Mouse (Mus musculus): ENCODE measurements around the gene Rad9b. TPM values are rescaled to one million over a fixed set of nuclear protein-coding genes. Genes with fewer than 3 reads are reported as not detected.

Gene Rad9b
- polyA plus RNA-seq, 1 experiment from 2014 or later = 13.1 TPM

- peak; percentile 49 for DNase-seq (ENCODE audit: low spot score)
- no peaks in the 10 kb centered on the region for H3K9me3 ChIP-seq (replicated peaks; ENCODE audit: control insufficient read depth, low read length)
- no peaks in the 10 kb centered on the region for H3K27me3 ChIP-seq (replicated peaks; ENCODE audit: control insufficient read depth, insufficient read depth, low read length)
- H3K4me3 ChIP-seq (ENCODE audit: low read depth, low read length) = no peak overlapping the region
- H3K27ac ChIP-seq (ENCODE audit: low read depth, low read length) = no peak overlapping the region
- no peaks in the 10 kb centered on the region for H3K36me3 ChIP-seq (ENCODE audit: control insufficient read depth, insufficient read depth, low read length)
- WGBS = 4% methylated on average over 5 of the region's 5 CpGs
- no peak overlapping the region for H3K4me2 ChIP-seq (ENCODE audit: low read length)
- H3K9ac ChIP-seq (ENCODE audit: low read length) = no peak overlapping the region
- H3K4me1 ChIP-seq (ENCODE audit: control insufficient read depth, insufficient read depth, low read length) = no peaks in the 10 kb centered on the region
- no peak; the same call in 1 of the 2 replicates for ATAC-seq
Measured at GRCm38 (mm10) chr5:122274785-122275184, 79.2 kb downstream of the Rad9b start.

Other genes with a start within 250 kb of the Rad9b start
- not detected in 2 replicates for gene Ccdc63, start 213.4 kb downstream of the Rad9b start, polyA plus RNA-seq (2014; fragmentation: Nextera tagmentation; extraction: Ambion mirVana)
- 274 and 280 TPM in 2 replicates for gene Ppp1cc, start 196.0 kb downstream of the Rad9b start, polyA plus RNA-seq (2014; fragmentation: Nextera tagmentation; extraction: Ambion mirVana)
- 1.3 and 2.4 TPM in 2 replicates for gene Hvcn1, start 147.4 kb downstream of the Rad9b start, polyA plus RNA-seq (2014; fragmentation: Nextera tagmentation; extraction: Ambion mirVana)
- 3.5 and 3.6 TPM in 2 replicates for gene Tctn1, start 89.8 kb downstream of the Rad9b start, polyA plus RNA-seq (2014; fragmentation: Nextera tagmentation; extraction: Ambion mirVana)
- 5.2 and 5.9 TPM in 2 replicates for gene Pptc7, start 69.9 kb downstream of the Rad9b start, polyA plus RNA-seq (2014; fragmentation: Nextera tagmentation; extraction: Ambion mirVana)
- gene Vps29, start 136 bp upstream of the Rad9b start, polyA plus RNA-seq (2014; fragmentation: Nextera tagmentation; extraction: Ambion mirVana) = 288 and 315 TPM in 2 replicates
- 54.9 and 57.2 TPM in 2 replicates for gene Gpn3, start 17.6 kb upstream of the Rad9b start, polyA plus RNA-seq (2014; fragmentation: Nextera tagmentation; extraction: Ambion mirVana)
- gene Fam216a, start 18.1 kb upstream of the Rad9b start, polyA plus RNA-seq (2014; fragmentation: Nextera tagmentation; extraction: Ambion mirVana) = 146 and 157 TPM in 2 replicates
- gene Arpc3, start 37.6 kb upstream of the Rad9b start, polyA plus RNA-seq (2014; fragmentation: Nextera tagmentation; extraction: Ambion mirVana) = 95.5 and 119 TPM in 2 replicates
- 33.1 and 37.3 TPM in 2 replicates for gene Anapc7, start 67.5 kb upstream of the Rad9b start, polyA plus RNA-seq (2014; fragmentation: Nextera tagmentation; extraction: Ambion mirVana)
- gene Atp2a2, start 148.0 kb upstream of the Rad9b start, polyA plus RNA-seq (2014; fragmentation: Nextera tagmentation; extraction: Ambion mirVana) = 34.8 and 35.1 TPM in 2 replicates

Measured in forebrain, embryonic 14.5 days (tissue).